Mouse (Mus musculus) lung, postnatal 10 days (tissue): ENCODE measurements around the gene Amigo3.
A peak's percentile ranks its signal among the peaks of the same experiment; 100 is the strongest.

ENCODE experiments used
- DNase-seq: peaks from one replicate; pipeline ENCODE4 v3.0.0; 2021

The Amigo3 gene

GRCm38 (mm10) chr9:108053665-108054225, 786 bp downstream of the Amigo3 start:
- no peak for DNase-seq

GRCm38 (mm10) chr9:108054331-108055040, 1.5 kb downstream of the Amigo3 start:
- DNase-seq = no peak

- DNase-seq = no peak
These were observed 2.1 kb downstream of the Amigo3 start for GRCm38 (mm10) chr9:108055061-108055460.

- DNase-seq = no peak
These were observed 2.8 kb downstream of the Amigo3 start for GRCm38 (mm10) chr9:108055661-108056237.

GRCm38 (mm10) chr9:108056361-108057261, 3.7 kb downstream of the Amigo3 start:
- no peak for DNase-seq

GRCm38 (mm10) chr9:108057262-108057562, 4.3 kb downstream of the Amigo3 start:
- DNase-seq = no peak

- no peak for DNase-seq
These were observed 5.3 kb downstream of the Amigo3 start for GRCm38 (mm10) chr9:108058291-108058690.

GRCm38 (mm10) chr9:108062142-108062541, 9.2 kb downstream of the Amigo3 start:
- no peak for DNase-seq

GRCm38 (mm10) chr9:108063361-108063760, 10.4 kb downstream of the Amigo3 start:
- DNase-seq = no peak

- peak; percentile 76 for DNase-seq
These were observed 12.6 kb downstream of the Amigo3 start for GRCm38 (mm10) chr9:108065491-108066011.

GRCm38 (mm10) chr9:108067199-108067598, 14.2 kb downstream of the Amigo3 start:
- no peak for DNase-seq

GRCm38 (mm10) chr9:108067900-108068299, 14.9 kb downstream of the Amigo3 start:
- DNase-seq = peak; percentile 91

- no peak for DNase-seq
These were observed 16.0 kb downstream of the Amigo3 start for GRCm38 (mm10) chr9:108069007-108069406.

GRCm38 (mm10) chr9:108069529-108069928, 16.6 kb downstream of the Amigo3 start:
- DNase-seq = no peak

GRCm38 (mm10) chr9:108071801-108072200, 18.8 kb downstream of the Amigo3 start:
- no peak for DNase-seq

- no peak for DNase-seq
These were observed 19.5 kb downstream of the Amigo3 start for GRCm38 (mm10) chr9:108072481-108072924.

GRCm38 (mm10) chr9:108073141-108073930, 20.4 kb downstream of the Amigo3 start:
- DNase-seq = no peak

GRCm38 (mm10) chr9:108080168-108080567, 27.2 kb downstream of the Amigo3 start, which contains the start of gene Mst1:
Gene Mst1 (plus strand): TSS chr9:108080436.
- no peak for DNase-seq

- DNase-seq = peak; percentile 24
These were observed 29.6 kb downstream of the Amigo3 start for GRCm38 (mm10) chr9:108082549-108082948.

GRCm38 (mm10) chr9:108082988-108083431, 30.1 kb downstream of the Amigo3 start, which contains the start of gene Rnf123:
Gene Rnf123 (minus strand): TSS chr9:108083346.
- no peak for DNase-seq

- no peak for DNase-seq
These were observed 30.6 kb downstream of the Amigo3 start for GRCm38 (mm10) chr9:108083561-108083960.

GRCm38 (mm10) chr9:108085261-108085660, 32.3 kb downstream of the Amigo3 start:
- DNase-seq = no peak
